Mouse (Mus musculus): ENCODE results near the gene Me1.

DNA sequence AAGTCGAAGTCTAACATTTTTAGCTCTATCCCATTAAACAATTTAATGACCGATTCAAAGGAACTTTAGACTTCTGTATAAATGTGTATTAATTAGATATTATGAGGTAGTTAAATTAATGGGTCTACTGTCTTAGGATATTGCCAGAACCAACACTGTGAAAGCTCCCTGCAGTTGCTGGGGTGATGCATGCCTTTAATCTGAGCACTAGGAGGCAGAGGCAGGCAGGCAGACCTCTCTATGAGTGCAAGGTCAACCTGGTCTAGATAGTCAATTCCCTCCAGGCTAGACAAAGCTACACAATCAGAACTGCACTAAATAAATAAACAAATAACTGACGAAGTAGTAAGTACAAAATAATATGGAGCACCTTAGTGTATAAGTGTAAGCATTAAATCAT lies 3.1 kb downstream of the Me1 start:
- TF ChIP-seq CTCF (IDR thresholded peaks at IDR 0.05; ENCODE audit: low read depth) (no peak; the same call in 1 of the 2 replicates), EP300 (IDR thresholded peaks at IDR 0.05; ENCODE audit: low read depth) (no peak)
